Mouse (Mus musculus) embryonic facial prominence, embryonic 12.5 days (tissue): ENCODE measurements at regions not wholly inside any gene's neighbourhood (a gene's known extent, or its start where the extent isn't known, plus 50 kb on each side); places are given as distances from the start of the nearest gene placed in this dataset.

Experiments used
- ATAC-seq: fragments of 200-750 bp; cut with Nextera tagmentation; 2 replicates; pipeline ENCODE4 v1.8.0; 2017; ENCODE audit not compliant: insufficient number of reproducible peaks, insufficient read depth, low FRiP score, low TSS enrichment
- H3K27ac ChIP-seq: fragments of 300-500 bp; sonication (generic); 2 replicates; pipeline ENCODE4 v1.5.1; 2016; ENCODE audit warnings: mild to moderate bottlenecking
- H3K27me3 ChIP-seq: fragments of 300-500 bp; sonication (generic); 2 replicates; pipeline ENCODE4 v1.6.1; 2016; ENCODE audit warnings: mild to moderate bottlenecking, moderate library complexity
- H3K36me3 ChIP-seq: fragments of 300-500 bp; sonication (generic); 2 replicates; pipeline ENCODE4 v1.6.1; 2016; ENCODE audit warnings: mild to moderate bottlenecking
- H3K4me1 ChIP-seq: fragments of 300-500 bp; sonication (generic); 2 replicates; pipeline ENCODE4 v1.6.1; 2016
- H3K4me2 ChIP-seq: fragments of 300-500 bp; sonication (generic); replicated peaks from 2 replicates; pipeline ENCODE4 v1.6.1; 2016; ENCODE audit warnings: mild to moderate bottlenecking, moderate library complexity
- H3K4me3 ChIP-seq: fragments of 300-500 bp; sonication (generic); 2 replicates; pipeline ENCODE4 v1.5.1; 2016; ENCODE audit warnings: mild to moderate bottlenecking
- H3K9ac ChIP-seq: fragments of 300-500 bp; sonication (generic); 2 replicates; pipeline ENCODE4 v1.6.1; 2016; ENCODE audit warnings: mild to moderate bottlenecking, moderate library complexity
- H3K9me3 ChIP-seq: fragments of 300-500 bp; sonication (generic); 2 replicates; pipeline ENCODE4 v1.6.1; 2016; ENCODE audit warnings: mild to moderate bottlenecking, moderate library complexity
- WGBS: fragments of 180-500 bp; shearing (Covaris S2); methylation state at CpG from one replicate; pipeline ENCODE4 v1.1.7; 2016; 5-methylcytosine and 5-hydroxymethylcytosine counted together

DNA sequence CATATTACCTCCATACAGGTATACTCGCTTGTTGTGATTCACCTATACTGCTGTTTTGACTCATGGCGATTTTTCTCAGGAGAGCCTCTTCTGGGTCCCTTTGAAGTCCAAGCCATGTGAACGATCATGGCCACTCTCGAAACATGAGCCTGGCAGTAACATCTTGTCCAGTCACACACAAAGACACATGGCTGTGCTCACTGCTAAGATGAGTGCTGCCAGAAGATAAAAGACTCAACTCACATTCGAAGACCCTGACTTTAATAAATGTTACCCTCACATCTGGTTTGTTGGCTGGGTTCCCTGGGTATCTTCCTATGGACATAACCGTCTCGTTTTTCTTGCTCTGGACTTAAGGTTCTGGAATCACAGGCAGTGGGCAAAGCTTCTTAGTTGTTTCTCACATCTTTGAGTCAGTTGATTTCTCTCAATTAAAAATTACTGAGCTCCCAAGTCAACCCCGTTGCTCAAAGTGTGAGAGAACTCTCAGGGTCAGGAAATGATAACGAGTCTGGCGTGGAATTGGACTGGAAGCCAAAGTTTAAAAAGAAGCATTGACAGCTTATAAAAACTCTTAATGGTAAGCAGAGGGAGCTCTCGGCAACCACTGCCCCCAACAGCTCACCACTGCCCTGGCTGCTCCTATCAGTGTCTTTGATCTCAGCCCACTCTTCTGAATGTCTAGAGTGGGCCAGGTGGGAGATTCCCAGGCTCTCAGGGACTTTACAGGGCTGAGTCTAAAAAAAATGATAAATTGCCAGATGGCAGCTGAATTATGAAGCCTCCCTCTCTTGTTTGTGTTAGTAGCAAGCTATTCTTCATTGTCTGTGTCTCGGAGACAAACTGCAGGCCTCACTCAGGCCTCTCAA, 539.6 kb downstream of the Epha4 start:
- Histone ChIP-seq H3K4me1 (no peaks in the 10 kb centered on the region), H3K27me3 (no peaks in the 10 kb centered on the region), H3K36me3 (no peaks in the 10 kb centered on the region), H3K4me3 (no peak overlapping the region), H3K9ac (no peak overlapping the region), H3K9me3 (no peaks in the 10 kb centered on the region), H3K27ac (no peak overlapping the region), H3K4me2 (no peak overlapping the region)
- ATAC-seq, result no peak
- 62% methylated on average over 12 of the region's 12 CpGs for WGBS

DNA sequence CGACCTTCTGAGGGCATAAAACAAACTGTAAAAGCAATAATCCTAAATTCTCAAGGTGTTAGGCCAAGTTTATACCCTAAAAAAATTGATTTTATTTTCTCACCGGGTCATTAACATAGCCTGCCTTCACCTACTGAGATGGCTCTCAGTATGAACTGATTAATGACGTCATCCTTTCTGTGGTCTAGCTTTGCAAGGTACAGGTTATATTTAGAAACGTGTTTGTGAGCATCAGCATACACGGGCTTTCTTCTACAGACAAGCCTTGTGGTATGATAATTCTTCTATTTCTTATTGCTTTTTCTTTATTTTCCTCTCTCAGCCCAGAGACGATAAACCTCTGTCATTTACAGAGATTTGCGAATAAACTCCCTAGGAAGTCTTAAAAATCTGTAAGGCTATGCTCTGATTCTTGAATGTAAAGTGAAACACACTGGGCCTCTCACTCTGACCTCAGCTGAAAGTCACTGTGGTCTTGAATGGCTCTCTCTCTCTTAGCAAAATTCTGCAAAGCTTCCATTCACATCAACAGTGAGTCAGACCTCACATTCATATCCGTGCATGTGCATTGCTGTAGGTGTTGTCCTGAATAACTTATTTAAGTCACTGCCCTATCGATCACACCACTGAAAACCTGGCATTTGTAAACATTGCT, 534.3 kb downstream of the Epha4 start:
- no peak overlapping the region for H3K9ac ChIP-seq
- H3K36me3 ChIP-seq, result no peaks in the 10 kb centered on the region
- ATAC-seq, result no peak
- H3K4me3 ChIP-seq, result no peak overlapping the region
- 86% methylated on average over 9 of the region's 9 CpGs for WGBS
- no peak overlapping the region for H3K27ac ChIP-seq
- no peaks in the 10 kb centered on the region for H3K27me3 ChIP-seq
- H3K4me1 ChIP-seq, result no peaks in the 10 kb centered on the region
- no peaks in the 10 kb centered on the region for H3K9me3 ChIP-seq
- no peak overlapping the region for H3K4me2 ChIP-seq

DNA sequence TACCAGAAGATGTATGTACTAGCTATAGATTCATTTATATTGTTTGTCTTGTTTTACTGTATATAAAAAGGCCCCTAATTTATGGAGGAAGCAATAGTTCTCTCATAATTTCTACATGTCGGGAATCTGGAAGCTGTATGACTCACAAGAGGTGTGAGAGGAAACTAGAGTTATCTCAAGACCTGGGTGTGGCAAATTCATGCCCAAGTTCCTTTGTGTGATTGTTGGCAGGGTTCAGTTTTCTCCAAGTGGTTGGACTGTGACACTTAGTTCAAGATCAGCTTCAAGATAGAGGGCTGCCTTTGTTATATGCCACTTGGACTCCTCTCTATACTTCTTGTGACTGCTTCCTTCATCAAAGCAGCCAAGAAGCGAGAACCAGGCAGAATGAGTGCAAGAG, 521.1 kb downstream of the Epha4 start:
- H3K4me1 ChIP-seq, result no peaks in the 10 kb centered on the region
- H3K4me2 ChIP-seq, result no peak overlapping the region
- H3K9me3 ChIP-seq, result no peaks in the 10 kb centered on the region

DNA sequence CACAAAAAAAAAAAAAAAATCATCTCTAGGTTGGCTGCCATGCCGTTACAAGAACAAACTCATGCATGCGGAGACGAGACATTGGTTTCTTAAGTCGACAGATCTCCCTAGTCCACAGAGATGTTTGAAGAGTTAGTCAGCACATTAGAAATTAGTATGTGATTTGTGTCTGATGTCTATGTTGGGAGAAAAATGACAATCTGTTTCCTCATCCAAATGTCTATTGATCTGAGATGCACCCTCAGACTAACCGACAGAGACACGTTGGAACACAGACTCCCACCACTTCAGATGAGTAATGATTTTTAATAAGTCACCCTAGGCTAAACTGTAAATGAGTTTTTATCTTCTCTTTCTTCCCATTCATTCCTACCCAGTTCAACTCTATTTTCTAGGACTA, 506.9 kb downstream of the Epha4 start:
- Histone ChIP-seq H3K27me3 (no peaks in the 10 kb centered on the region), H3K4me1 (no peaks in the 10 kb centered on the region), H3K4me3 (no peak overlapping the region), H3K9ac (no peak overlapping the region), H3K27ac (no peak overlapping the region), H3K36me3 (no peaks in the 10 kb centered on the region), H3K9me3 (no peaks in the 10 kb centered on the region), H3K4me2 (no peak overlapping the region)
- ATAC-seq, result no peak
- WGBS, result 84% methylated on average over 6 of the region's 6 CpGs

More for the DNA sequence above, 521.1 kb downstream of the Epha4 start:
- Histone ChIP-seq H3K4me3 (no peak overlapping the region), H3K27ac (no peak overlapping the region), H3K27me3 (no peaks in the 10 kb centered on the region), H3K9ac (no peak overlapping the region), H3K36me3 (no peaks in the 10 kb centered on the region)
- no peak for ATAC-seq
- 86% methylated on average over 2 of the region's 2 CpGs for WGBS

DNA sequence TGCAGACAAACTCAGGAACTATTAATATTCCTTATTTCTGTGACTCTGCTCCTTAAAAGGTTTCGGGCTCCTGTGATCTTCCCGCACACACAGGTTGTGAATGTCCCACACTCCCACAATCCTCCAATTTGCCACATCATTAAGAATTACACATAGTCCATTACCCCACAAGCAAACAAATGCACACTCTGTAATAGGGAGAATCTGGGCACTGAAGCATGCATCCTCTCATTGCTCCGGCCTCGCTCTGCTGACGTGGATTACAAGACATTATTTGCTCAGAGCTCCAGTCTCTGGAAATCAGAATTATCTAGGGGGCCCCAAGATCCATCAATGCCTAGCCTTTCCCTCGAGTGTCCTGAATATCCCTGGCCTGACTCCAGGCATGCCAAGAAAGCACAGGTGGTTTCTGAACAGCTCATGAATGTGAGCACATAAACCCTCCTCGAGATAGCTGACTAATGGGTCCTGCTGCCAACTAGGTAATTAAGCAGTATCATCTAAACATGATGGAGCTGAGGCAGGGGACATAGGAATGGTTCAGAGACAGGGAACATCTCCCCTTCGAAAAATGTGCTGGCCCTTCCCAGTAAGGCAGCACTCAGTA, 504.2 kb downstream of the Epha4 start:
- no peaks in the 10 kb centered on the region for H3K4me1 ChIP-seq
- no peak overlapping the region for H3K4me3 ChIP-seq
- 70% methylated on average over 8 of the region's 8 CpGs for WGBS
- H3K27me3 ChIP-seq, result no peaks in the 10 kb centered on the region
- H3K9ac ChIP-seq, result no peak overlapping the region
- no peak for ATAC-seq
- H3K4me2 ChIP-seq, result no peak overlapping the region
- H3K36me3 ChIP-seq, result no peaks in the 10 kb centered on the region
- H3K9me3 ChIP-seq, result no peaks in the 10 kb centered on the region
- H3K27ac ChIP-seq, result no peak overlapping the region

DNA sequence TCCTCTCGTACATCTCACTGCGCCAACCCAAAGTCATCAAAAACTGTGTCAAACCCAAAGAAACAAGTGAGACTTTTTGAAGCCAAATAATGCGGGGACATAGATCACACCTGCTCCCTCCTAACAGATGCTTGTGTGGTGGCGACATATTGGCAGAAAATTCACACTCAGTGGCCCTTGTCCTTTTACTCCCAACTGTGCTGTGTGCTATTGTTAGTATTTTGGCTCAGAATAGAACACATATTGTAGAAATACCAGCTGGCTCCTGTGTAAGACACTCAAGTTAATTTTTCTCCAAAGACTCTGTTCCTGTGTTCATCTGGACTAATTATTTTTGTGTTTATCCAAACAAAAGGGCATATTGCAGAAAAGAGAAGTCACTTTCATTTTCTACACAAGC, 487.2 kb downstream of the Epha4 start:
- H3K36me3 ChIP-seq, result no peaks in the 10 kb centered on the region
- no peaks in the 10 kb centered on the region for H3K4me1 ChIP-seq
- no peaks in the 10 kb centered on the region for H3K27me3 ChIP-seq
- no peak for ATAC-seq
- H3K4me2 ChIP-seq, result no peak overlapping the region
- no peak overlapping the region for H3K27ac ChIP-seq
- H3K9me3 ChIP-seq, result no peaks in the 10 kb centered on the region
- H3K9ac ChIP-seq, result no peak overlapping the region
- H3K4me3 ChIP-seq, result no peak overlapping the region
- 89% methylated on average over 4 of the region's 4 CpGs for WGBS

DNA sequence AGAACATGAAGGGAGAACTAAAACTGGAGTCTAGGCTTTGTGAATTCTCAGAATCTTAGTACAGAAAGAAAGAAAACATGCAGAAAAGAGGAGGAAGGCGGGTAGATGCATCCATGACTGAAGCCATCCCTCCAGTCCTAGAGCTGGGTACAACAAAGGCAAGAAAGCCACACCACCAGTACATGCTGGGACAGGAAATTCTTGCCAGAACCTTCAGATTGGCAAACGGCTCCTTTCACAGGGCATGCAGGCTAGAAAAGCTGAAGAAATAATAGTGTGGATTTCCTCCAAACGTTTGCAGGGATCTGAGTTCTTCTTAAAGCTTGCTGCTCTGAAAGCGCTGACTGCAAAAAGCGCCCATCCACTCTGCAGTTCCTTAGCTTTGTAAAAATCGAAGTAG, 486.7 kb downstream of the Epha4 start:
- Histone ChIP-seq H3K27ac (no peak overlapping the region), H3K36me3 (no peaks in the 10 kb centered on the region), H3K9me3 (no peaks in the 10 kb centered on the region), H3K9ac (no peak overlapping the region), H3K4me1 (no peaks in the 10 kb centered on the region), H3K27me3 (no peaks in the 10 kb centered on the region), H3K4me3 (no peak overlapping the region), H3K4me2 (no peak overlapping the region)
- 82% methylated on average over 6 of the region's 6 CpGs for WGBS
- ATAC-seq, result no peak

DNA sequence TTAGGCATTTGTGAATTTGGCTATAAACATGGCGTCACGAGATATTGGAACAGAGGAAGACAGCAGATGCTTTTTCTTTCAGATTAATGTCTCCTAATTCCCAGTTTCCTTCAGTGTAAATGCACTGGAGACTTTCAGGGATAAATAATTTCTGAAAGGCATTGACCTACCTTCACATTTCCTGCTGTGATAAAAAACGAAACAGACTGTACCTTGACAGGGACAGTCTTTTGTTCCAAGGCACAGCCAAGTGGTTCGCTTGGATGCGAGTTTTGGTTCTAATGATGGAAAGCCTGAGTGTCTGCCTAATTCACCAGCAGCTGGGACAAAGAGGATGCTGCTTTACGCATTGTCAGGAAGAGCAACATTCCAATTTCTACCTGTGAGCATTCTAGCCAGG, 485.8 kb downstream of the Epha4 start:
- Histone ChIP-seq H3K4me2 (no peak overlapping the region), H3K9me3 (no peaks in the 10 kb centered on the region), H3K27ac (no peak overlapping the region), H3K36me3 (no peaks in the 10 kb centered on the region), H3K27me3 (no peaks in the 10 kb centered on the region), H3K4me1 (no peaks in the 10 kb centered on the region), H3K9ac (no peak overlapping the region), H3K4me3 (no peak overlapping the region)
- 84% methylated on average over 6 of the region's 6 CpGs for WGBS
- no peak for ATAC-seq

DNA sequence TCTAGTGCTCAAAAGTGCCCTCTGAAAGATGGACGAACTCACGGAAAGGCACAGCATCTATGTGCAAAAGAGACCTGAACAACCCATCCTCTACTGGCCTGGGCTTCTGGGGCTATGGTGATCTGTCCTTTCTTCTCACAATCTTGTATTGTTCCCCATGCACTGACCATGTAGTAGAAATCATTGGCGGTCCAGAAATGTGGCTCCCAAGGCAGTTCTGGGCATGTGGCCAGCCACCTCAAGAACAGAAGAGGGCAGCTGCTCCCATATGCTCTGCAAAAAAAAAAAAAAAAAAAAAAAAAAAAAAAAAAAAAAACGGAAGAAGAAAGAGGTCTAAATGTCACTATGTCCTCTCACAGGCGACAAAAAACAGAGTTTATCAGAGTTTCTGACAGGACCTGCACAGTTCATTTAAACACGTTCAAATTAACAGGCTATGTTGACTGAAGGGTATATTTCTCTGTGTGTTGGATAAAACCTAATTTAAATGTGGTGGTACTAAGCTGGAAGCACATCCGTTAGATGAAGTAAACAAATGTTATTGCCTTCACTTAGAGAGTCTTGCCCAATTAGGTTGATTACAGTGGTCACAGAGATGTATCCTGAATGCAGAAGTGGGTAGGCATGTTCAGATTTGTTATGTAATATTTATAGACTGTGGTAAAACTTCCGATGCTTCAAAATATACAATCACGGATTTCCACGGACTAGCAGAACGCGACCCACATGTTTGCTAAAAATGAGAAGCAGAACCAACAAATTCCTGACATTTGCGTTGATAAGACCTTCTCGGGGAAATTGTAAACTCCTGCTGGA, 470.9 kb downstream of the Epha4 start:
- ATAC-seq, result no peak
- H3K4me3 ChIP-seq, result no peak overlapping the region
- 69% methylated on average over 14 of the region's 14 CpGs for WGBS

DNA sequence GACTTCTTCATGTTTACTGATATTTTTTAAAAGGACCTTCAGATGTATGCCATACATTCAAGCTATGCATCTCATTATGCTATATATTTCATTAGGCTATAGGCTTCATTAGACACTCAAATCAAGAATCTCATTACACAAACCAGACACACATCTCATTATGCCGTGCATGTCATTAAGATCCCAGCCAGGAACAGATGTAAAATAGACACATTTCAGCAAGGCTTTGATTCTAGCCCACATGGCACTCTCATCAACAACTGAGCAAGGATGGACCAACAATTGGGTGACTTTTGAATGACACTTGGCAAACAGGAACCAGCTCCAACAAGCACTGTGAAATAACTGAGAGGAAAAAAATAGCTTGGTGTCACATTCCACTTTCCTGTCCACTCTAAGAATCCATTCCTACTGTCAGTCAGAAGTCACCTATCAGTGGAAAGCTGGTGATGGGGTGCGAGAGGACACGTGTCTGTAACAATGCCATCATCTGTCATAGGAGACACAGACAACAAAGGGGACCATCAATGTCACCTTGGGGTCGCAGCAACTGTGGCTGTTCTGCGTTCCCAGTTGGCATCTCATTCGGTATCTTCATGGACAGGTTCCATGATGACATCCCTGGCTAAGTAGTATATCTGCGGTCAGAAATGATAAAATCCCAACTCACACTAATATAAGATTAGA, 466.0 kb downstream of the Epha4 start:
- H3K27me3 ChIP-seq, result no peaks in the 10 kb centered on the region
- H3K4me1 ChIP-seq, result no peaks in the 10 kb centered on the region
- H3K27ac ChIP-seq, result no peak overlapping the region
- H3K4me3 ChIP-seq, result no peak overlapping the region
- ATAC-seq, result no peak
- H3K36me3 ChIP-seq, result no peaks in the 10 kb centered on the region
- no peak overlapping the region for H3K9ac ChIP-seq
- no peak overlapping the region for H3K4me2 ChIP-seq
- H3K9me3 ChIP-seq, result no peaks in the 10 kb centered on the region
- 90% methylated on average over 7 of the region's 7 CpGs for WGBS

More for the DNA sequence above, 470.9 kb downstream of the Epha4 start:
- H3K36me3 ChIP-seq, result no peaks in the 10 kb centered on the region
- H3K27ac ChIP-seq, result no peak overlapping the region
- no peaks in the 10 kb centered on the region for H3K9me3 ChIP-seq
- H3K4me1 ChIP-seq, result no peaks in the 10 kb centered on the region
- no peak overlapping the region for H3K4me2 ChIP-seq
- H3K9ac ChIP-seq, result no peak overlapping the region
- no peaks in the 10 kb centered on the region for H3K27me3 ChIP-seq

DNA sequence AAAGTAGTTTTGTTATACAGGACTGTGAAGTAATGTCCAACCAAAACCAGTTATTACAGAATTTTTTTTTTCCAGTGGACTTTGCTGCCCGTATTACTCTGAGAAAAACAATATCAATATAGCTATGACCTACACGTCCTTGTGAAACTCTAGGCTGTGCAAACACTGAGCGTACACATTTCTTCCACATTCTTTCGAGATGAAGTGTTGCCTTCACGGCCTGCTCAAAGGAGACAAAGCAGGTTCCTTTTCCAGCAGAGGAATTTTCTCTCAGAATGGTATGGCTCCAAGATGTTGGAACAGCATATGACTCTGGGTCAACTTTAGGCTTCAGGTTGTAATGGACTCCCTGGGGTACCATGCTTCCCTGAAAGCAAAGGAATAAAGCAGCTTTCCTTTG, 463.6 kb downstream of the Epha4 start:
- H3K4me2 ChIP-seq, result no peak overlapping the region
- H3K9ac ChIP-seq, result no peak overlapping the region
- no peak for ATAC-seq
- H3K9me3 ChIP-seq, result no peaks in the 10 kb centered on the region
- H3K36me3 ChIP-seq, result no peaks in the 10 kb centered on the region
- H3K27ac ChIP-seq, result no peak overlapping the region
- no peaks in the 10 kb centered on the region for H3K27me3 ChIP-seq
- no peak overlapping the region for H3K4me3 ChIP-seq
- H3K4me1 ChIP-seq, result no peaks in the 10 kb centered on the region
- 58% methylated on average over 5 of the region's 5 CpGs for WGBS
